Mouse (Mus musculus): ENCODE data around the gene Spata16.

DNA sequence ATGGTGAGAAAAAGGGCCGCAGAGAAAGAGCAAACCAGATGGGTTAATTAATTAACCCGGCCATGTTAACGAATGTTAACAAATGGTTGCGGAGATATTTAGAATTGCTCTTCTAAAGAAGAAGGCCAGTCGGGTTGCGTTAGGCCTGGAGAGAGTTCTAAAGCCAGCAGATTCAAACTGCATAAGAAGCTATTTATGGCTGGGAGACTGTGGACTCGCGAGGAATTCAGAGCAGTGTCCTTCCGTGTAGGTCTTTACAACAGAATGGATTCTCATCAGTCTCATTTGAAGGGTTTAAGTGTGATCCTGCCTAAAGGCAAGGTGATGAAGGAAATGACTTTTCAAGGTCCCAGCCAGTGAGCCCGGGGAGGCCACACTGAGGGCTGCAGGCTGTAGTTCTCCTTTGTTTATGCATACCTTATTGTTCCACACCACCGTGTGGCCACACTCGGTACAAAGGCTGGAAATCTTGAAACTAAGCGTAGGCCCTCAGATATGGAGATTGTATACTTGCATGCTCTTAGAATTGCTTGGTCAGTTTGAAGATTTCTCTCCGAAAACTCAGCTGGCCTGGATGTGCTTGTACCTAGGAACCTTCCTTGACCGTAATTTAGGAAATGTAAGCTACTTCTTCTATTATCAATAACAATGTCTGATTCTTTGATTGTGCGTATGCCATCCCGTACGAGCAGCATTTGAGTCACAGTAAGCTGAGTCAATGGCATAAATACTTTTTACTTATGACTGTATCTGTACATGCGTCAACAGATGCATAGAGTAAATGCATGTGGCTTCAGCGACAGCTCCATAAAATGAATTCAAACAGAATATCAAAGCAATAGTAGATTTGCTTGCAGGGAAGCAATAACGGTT lies 197.0 kb downstream of the Spata16 start:
- TF ChIP-seq CTCF (IDR thresholded peaks at IDR 0.05; ENCODE audit: low read depth, low read length) (no peak), POLR2A (IDR thresholded peaks at IDR 0.05; ENCODE audit: borderline replicate concordance, low read depth, low read length) (no peak)
